Mouse (Mus musculus) heart, adult 2 months (tissue): ENCODE results near the gene Reck. TPM values are rescaled to one million over a fixed set of nuclear protein-coding genes. Genes with fewer than 3 reads are reported as not detected.

ENCODE experiments used
- DNase-seq, 2 experiments: peaks; one replicate each; pipeline ENCODE4 v3.0.0; 2021
- H3K27ac ChIP-seq: fragments of 200-600 bp; 2 replicates; pipeline ENCODE4 v1.8.1; 2022
- H3K27me3 ChIP-seq: fragments of 200-500 bp; 2 replicates; pipeline ENCODE4 v1.6.1; 2012; ENCODE audit warnings: mild to moderate bottlenecking, low read length, inconsistent platforms, mixed read lengths; ENCODE audit not compliant: control insufficient read depth, insufficient read depth
- H3K36me3 ChIP-seq: fragments of 200-500 bp; 2 replicates; pipeline ENCODE4 v1.6.1; 2012; ENCODE audit warnings: low read length, inconsistent platforms; ENCODE audit not compliant: control insufficient read depth, insufficient read depth
- H3K4me1 ChIP-seq: fragments of 200-500 bp; 2 replicates; pipeline ENCODE4 v1.6.1; 2011; ENCODE audit warnings: low read length; ENCODE audit not compliant: control insufficient read depth, insufficient read depth
- H3K4me3 ChIP-seq: fragments of 200-600 bp; 2 replicates; pipeline ENCODE4 v1.8.1; 2022
- H3K79me2 ChIP-seq: fragments of 200-500 bp; replicated peaks from 2 replicates; pipeline ENCODE4 v1.6.1; 2012; ENCODE audit warnings: mild to moderate bottlenecking, inconsistent platforms, low read length, moderate library complexity, mixed read lengths; ENCODE audit not compliant: control insufficient read depth, insufficient read depth
- H3K9ac ChIP-seq: fragments of 200-500 bp; 2 replicates; pipeline ENCODE4 v1.6.1; 2012; ENCODE audit warnings: low read depth, mild to moderate bottlenecking, control low read depth, inconsistent platforms, low read length, mixed read lengths
- CTCF ChIP-seq: fragments of 200-600 bp; IDR thresholded peaks from 2 replicates; pipeline ENCODE4 v1.8.1; 2022; ENCODE audit warnings: antibody characterized with exemption, mild to moderate bottlenecking, moderate library complexity
- EP300 ChIP-seq: fragments of 200-500 bp; IDR thresholded peaks from 2 replicates; pipeline ENCODE4 v1.6.1; 2011; ENCODE audit warnings: low read depth, low read length, control low read depth; ENCODE audit not compliant: insufficient read depth
- POLR2A ChIP-seq: fragments of 200-500 bp; IDR thresholded peaks from 2 replicates; pipeline ENCODE4 v1.6.1; 2011; ENCODE audit warnings: mild to moderate bottlenecking, low read depth, low read length, control low read depth; ENCODE audit not compliant: insufficient read depth
- WGBS: fragments of 180-500 bp; shearing (Covaris S2); methylation state at CpG from one replicate; pipeline ENCODE4 v1.1.7; 2018; 5-methylcytosine and 5-hydroxymethylcytosine counted together
- intact Hi-C: fragments of 180-260 bp; cut with DNase I; formaldehyde crosslinking; loops from one replicate; pipeline ENCODE4 v1.15.1; 2025
- polyA plus RNA-seq: library from polyadenylated mRNA; depleted of rRNA; stranded (reverse); fragments of >200 nt; gene quantifications from 2 replicates; pipeline ENCODE4 v1.2.3, GENCODE M21; 2012
- total RNA-seq, 2 experiments: library from RNA; stranded (reverse); gene quantifications; 2 replicates each; pipeline ENCODE4 v1.2.3; 2021

Gene Reck
- total and polyA plus RNA-seq, 3 experiments, result 5.4 to 6.4 (median 5.6) TPM

- intact Hi-C loops, result no loop called here
- Histone ChIP-seq H3K9ac (no peak overlapping the region), H3K4me1 (no peaks in the 10 kb centered on the region; the same call in 1 of the 2 replicates), H3K27me3 (no peaks in the 10 kb centered on the region), H3K27ac (no peak overlapping the region; the same call in 1 of the 2 replicates), H3K79me2 (no peaks in the 10 kb centered on the region), H3K4me3 (no peak overlapping the region), H3K36me3 (no peaks in the 10 kb centered on the region)
- no peak for TF ChIP-seq EP300
- no peak for TF ChIP-seq CTCF
- TF ChIP-seq POLR2A, result no peak
- no peak for DNase-seq
- 55% methylated on average over 4 of the region's 4 CpGs for WGBS
Measured at GRCm38 (mm10) chr4:43884196-43884595, 8.9 kb downstream of the Reck start.

GRCm38 (mm10) chr4:43891247-43891646, 15.9 kb downstream of the Reck start:
- Histone ChIP-seq H3K4me3 (no peak overlapping the region), H3K79me2 (no peaks in the 10 kb centered on the region), H3K9ac (no peak overlapping the region), H3K27me3 (no peaks in the 10 kb centered on the region), H3K4me1 (no peaks in the 10 kb centered on the region), H3K27ac (no peak overlapping the region), H3K36me3 (no peaks in the 10 kb centered on the region)
- WGBS, result 91% methylated on average over 3 of the region's 3 CpGs
- intact Hi-C loops, result no loop called here
- no peak for TF ChIP-seq EP300
- TF ChIP-seq CTCF, result no peak
- no peak for DNase-seq

- no peak for TF ChIP-seq POLR2A
- no peak for TF ChIP-seq EP300
- TF ChIP-seq CTCF, result no peak
- intact Hi-C loops, result no loop called here
- no peaks in the 10 kb centered on the region for H3K27me3 ChIP-seq
- H3K4me3 ChIP-seq, result no peak overlapping the region
- no peak overlapping the region for H3K9ac ChIP-seq
- H3K4me1 ChIP-seq, result no peaks in the 10 kb centered on the region
- no peak for DNase-seq
- H3K36me3 ChIP-seq, result no peaks in the 10 kb centered on the region
- H3K27ac ChIP-seq, result no peak overlapping the region
- no peaks in the 10 kb centered on the region for H3K79me2 ChIP-seq
Measured at GRCm38 (mm10) chr4:43897209-43897608, 21.9 kb downstream of the Reck start.

GRCm38 (mm10) chr4:43899197-43899596, 23.9 kb downstream of the Reck start:
- TF ChIP-seq POLR2A (no peak), CTCF (no peak), EP300 (no peak)
- Histone ChIP-seq H3K9ac (no peak overlapping the region), H3K4me3 (no peak overlapping the region), H3K4me1 (no peaks in the 10 kb centered on the region), H3K36me3 (no peaks in the 10 kb centered on the region), H3K27me3 (no peaks in the 10 kb centered on the region), H3K27ac (no peak overlapping the region), H3K79me2 (no peaks in the 10 kb centered on the region)
- no peak for DNase-seq
- WGBS, result 47% methylated on average over 8 of the region's 8 CpGs
- intact Hi-C loops, result no loop called here

- no peak overlapping the region for H3K4me3 ChIP-seq
- H3K79me2 ChIP-seq, result no peaks in the 10 kb centered on the region
- H3K36me3 ChIP-seq, result no peaks in the 10 kb centered on the region
- no peak overlapping the region for H3K9ac ChIP-seq
- intact Hi-C loops, result no loop called here
- no peak overlapping the region for H3K27ac ChIP-seq
- no peak for DNase-seq
- no peaks in the 10 kb centered on the region for H3K27me3 ChIP-seq
- WGBS, result 50% methylated on average over 7 of the region's 7 CpGs
- TF ChIP-seq POLR2A, result no peak
- no peak for TF ChIP-seq CTCF
- TF ChIP-seq EP300, result no peak
- 0 out of 2 replicates have a peak, but pooled peaks cover 1% of the 10 kb centered on the region for H3K4me1 ChIP-seq
Measured at GRCm38 (mm10) chr4:43903690-43904089, 28.4 kb downstream of the Reck start.

GRCm38 (mm10) chr4:43906443-43906842, 31.1 kb downstream of the Reck start:
- no peaks in the 10 kb centered on the region for H3K36me3 ChIP-seq
- TF ChIP-seq CTCF (peak; percentile 81), EP300 (no peak)
- 0 out of 2 replicates have a peak, but pooled peaks cover 1% of the 10 kb centered on the region for H3K4me1 ChIP-seq
- no peaks in the 10 kb centered on the region for H3K27me3 ChIP-seq
- no peak overlapping the region for H3K4me3 ChIP-seq
- intact Hi-C loops, result loop anchor here (1.0 to 5.0 kb wide), 2 partner anchors 76 to 216 kb away; no protein-coding TSS in a partner anchor
- H3K27ac ChIP-seq, result no peak overlapping the region
- DNase-seq, result peak in 1 of 2 experiments; percentile 30
- no peak overlapping the region for H3K9ac ChIP-seq
- WGBS, result 18% methylated on average over 6 of the region's 6 CpGs
- H3K79me2 ChIP-seq, result no peaks in the 10 kb centered on the region
